Mouse (Mus musculus): ENCODE measurements around the gene Nfam1. TPM values are rescaled to one million over a fixed set of nuclear protein-coding genes. Genes with fewer than 3 reads are reported as not detected.

Nfam1 gene
- total RNA-seq, 1 experiment from 2014 or later: 242 TPM

Other genes with a start within 250 kb of the Nfam1 start
- gene Cyp2d26, start 239.0 kb downstream of the Nfam1 start, total RNA-seq (2017): not detected in 2 replicates
- 138 TPM in 2 replicates for gene Tcf20, start 45.4 kb downstream of the Nfam1 start, total RNA-seq (2017)
- gene Serhl, start 56.2 kb upstream of the Nfam1 start, total RNA-seq (2017): 16.6 and 20.3 TPM in 2 replicates
- gene Rrp7a, start 89.5 kb upstream of the Nfam1 start, total RNA-seq (2017): 41.4 and 43.3 TPM in 2 replicates
- 115 and 129 TPM in 2 replicates for gene Poldip3, start 116.1 kb upstream of the Nfam1 start, total RNA-seq (2017)
- 22.5 and 30.8 TPM in 2 replicates for gene Cyb5r3, start 139.3 kb upstream of the Nfam1 start, total RNA-seq (2017)
- gene A4galt, start 218.5 kb upstream of the Nfam1 start, total RNA-seq (2017): not detected in 2 replicates